Mouse (Mus musculus) hindbrain, embryonic 16.5 days (tissue): ENCODE measurements around the gene Arsb. TPM values are rescaled to one million over a fixed set of nuclear protein-coding genes. Genes with fewer than 3 reads are reported as not detected.
A peak's percentile ranks its signal among the peaks of the same experiment; 100 is the strongest.

Experiments used
- ATAC-seq: fragments of 200-750 bp; cut with Nextera tagmentation; 2 replicates; pipeline ENCODE4 v1.8.0; 2017; ENCODE audit warnings: moderate TSS enrichment, moderate library complexity
- H3K27ac ChIP-seq: fragments of 300-500 bp; sonication (generic); 2 replicates; pipeline ENCODE4 v1.5.1; 2014; ENCODE audit warnings: low read depth, mild to moderate bottlenecking, control low read depth, low read length, moderate library complexity
- H3K27me3 ChIP-seq: fragments of 300-500 bp; sonication (generic); replicated peaks from 2 replicates; pipeline ENCODE4 v1.6.1; 2014; ENCODE audit warnings: low read length; ENCODE audit not compliant: control insufficient read depth, insufficient read depth
- H3K36me3 ChIP-seq: fragments of 300-500 bp; sonication (generic); 2 replicates; pipeline ENCODE4 v1.6.1; 2014; ENCODE audit warnings: mild to moderate bottlenecking, low read length, moderate library complexity, mixed read lengths; ENCODE audit not compliant: control insufficient read depth, insufficient read depth
- H3K4me1 ChIP-seq: fragments of 300-500 bp; sonication (generic); 2 replicates; pipeline ENCODE4 v1.6.1; 2014; ENCODE audit warnings: low read depth, low read length; ENCODE audit not compliant: control insufficient read depth, insufficient read depth
- H3K4me2 ChIP-seq: fragments of 300-500 bp; sonication (generic); 2 replicates; pipeline ENCODE4 v1.6.1; 2014; ENCODE audit warnings: mild to moderate bottlenecking, low read length, control low read depth, moderate library complexity
- H3K4me3 ChIP-seq: fragments of 300-500 bp; sonication (generic); 2 replicates; pipeline ENCODE4 v1.5.1; 2014; ENCODE audit warnings: mild to moderate bottlenecking, low read length, control low read depth, moderate library complexity
- H3K9ac ChIP-seq: fragments of 300-500 bp; sonication (generic); 2 replicates; pipeline ENCODE4 v1.6.1; 2014; ENCODE audit warnings: low read depth, mild to moderate bottlenecking, control low read depth, low read length, moderate library complexity
- H3K9me3 ChIP-seq: fragments of 300-500 bp; sonication (generic); 2 replicates; pipeline ENCODE4 v1.6.1; 2014; ENCODE audit warnings: mild to moderate bottlenecking, low read length, moderate library complexity; ENCODE audit not compliant: control insufficient read depth
- WGBS: fragments of 180-500 bp; shearing (Covaris S2); extraction: QIAGEN DNeasy Blood & Tissue Kit; methylation state at CpG from one replicate; pipeline ENCODE4 v1.1.7; 2014; 5-methylcytosine and 5-hydroxymethylcytosine counted together
- polyA plus RNA-seq: library from polyadenylated mRNA; unstranded; fragments of >200 nt; fragmentation: Nextera tagmentation; extraction: Ambion mirVana; gene quantifications from 2 replicates; pipeline ENCODE4 v1.2.1, GENCODE M21; 2015

Gene Arsb
- polyA plus RNA-seq, 1 experiment from 2014 or later, result 12.1 TPM

DNA sequence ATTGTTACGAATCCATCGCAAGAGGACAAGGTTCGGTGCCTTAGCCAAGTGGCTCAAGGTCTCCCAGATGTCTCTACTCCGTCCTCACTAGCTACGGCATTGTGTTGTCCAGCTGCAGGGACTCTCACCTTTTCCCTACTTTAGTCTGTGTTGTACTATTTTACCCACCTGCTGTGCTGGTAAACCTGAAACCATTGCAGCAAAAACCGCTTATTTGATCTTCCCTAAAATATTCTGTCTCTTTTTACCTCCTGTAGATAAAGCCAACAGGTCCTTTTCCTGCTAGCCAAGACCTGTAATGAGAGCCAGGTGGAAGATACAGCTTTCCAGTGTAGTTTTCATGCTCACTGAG, 58.8 kb downstream of the Arsb start:
- H3K4me3 ChIP-seq, result no peak overlapping the region

DNA sequence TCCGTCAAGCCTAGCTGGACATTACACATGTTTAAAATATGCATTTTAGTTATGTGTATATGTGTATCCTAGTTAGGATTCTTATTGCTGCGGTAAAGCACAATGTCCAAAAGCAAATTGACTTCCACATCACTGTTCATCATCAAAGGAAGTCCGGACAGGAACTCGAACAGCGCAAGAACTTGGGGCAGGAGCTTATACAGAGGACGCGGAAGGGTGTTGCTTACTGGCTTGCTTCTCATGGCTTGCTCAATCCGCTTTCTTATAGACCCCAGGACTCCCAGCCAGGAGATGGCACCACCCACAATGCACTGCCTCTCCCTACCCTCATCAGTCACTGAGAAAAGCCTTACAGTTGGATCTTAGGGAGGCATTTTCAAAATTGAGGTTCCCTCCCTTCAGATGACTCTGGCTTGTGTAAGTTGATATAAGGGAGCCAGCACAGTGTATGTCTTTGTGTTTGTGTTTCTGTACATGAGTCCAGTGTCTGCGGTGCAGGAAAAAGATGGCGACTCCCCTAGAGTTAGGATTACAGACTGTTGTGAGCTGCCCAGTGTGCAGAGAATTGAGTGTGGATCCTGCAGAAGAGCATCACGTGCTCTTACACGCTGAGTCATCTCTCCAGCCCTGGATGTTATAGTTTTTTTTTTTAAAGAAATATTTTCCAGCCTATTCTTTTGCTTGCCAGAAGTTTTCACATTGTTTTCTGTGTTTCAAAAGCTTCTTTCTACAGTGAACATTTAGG, 66.2 kb downstream of the Arsb start:
- no peaks in the 10 kb centered on the region for H3K27me3 ChIP-seq
- peaks cover 9% of the 10 kb centered on the region for H3K4me1 ChIP-seq
- no peak overlapping the region for H3K4me3 ChIP-seq
- no peaks in the 10 kb centered on the region for H3K36me3 ChIP-seq
- 86% methylated on average over 12 of the region's 12 CpGs for WGBS
- H3K9me3 ChIP-seq, result 0 out of 2 replicates have a peak, but pooled peaks cover 4% of the 10 kb centered on the region
- H3K9ac ChIP-seq, result no peak overlapping the region
- ATAC-seq, result no peak
- H3K4me2 ChIP-seq, result no peak overlapping the region
- H3K27ac ChIP-seq, result no peak overlapping the region

More for the DNA sequence above, 58.8 kb downstream of the Arsb start:
- Histone ChIP-seq H3K4me1 (no peaks in the 10 kb centered on the region), H3K27ac (no peak overlapping the region), H3K27me3 (no peaks in the 10 kb centered on the region), H3K9me3 (0 out of 2 replicates have a peak, but pooled peaks cover 4% of the 10 kb centered on the region), H3K4me2 (no peak overlapping the region), H3K36me3 (no peaks in the 10 kb centered on the region), H3K9ac (no peak overlapping the region)
- 91% methylated on average over 6 of the region's 6 CpGs for WGBS
- ATAC-seq, result no peak

DNA sequence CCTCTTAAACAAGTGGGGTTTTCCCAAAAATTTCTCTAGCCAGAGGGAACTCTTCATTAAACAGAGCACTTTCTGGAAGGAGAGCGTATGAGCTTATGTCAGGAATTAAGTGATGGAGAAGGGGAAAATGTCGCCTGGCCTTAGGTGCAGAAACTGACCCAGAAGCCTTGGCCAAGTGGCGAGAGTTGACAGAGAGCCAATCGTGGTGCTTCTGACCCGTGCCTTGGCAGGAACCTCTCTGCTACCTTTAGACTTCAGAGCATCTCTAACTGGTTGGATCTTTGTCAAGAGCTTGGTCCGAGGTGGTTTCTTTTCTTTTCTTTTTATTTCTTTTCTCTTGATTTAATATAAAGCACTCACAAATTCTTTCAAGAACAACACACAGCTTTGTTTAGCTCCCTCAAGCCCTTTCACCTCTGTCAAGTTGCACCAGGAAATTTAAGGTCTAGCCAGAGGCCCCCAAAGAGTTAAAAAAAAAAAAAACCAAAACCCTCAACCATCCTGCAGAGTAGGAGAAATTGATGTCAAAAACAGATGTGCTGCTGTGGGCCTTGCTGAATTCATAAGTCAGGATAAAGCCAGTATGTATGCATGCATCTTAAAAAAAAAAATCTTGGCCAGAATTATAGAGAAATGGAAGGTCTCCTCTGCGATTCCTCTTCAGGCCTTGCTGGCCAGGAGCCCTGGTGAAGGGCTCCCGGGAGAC, 67.2 kb downstream of the Arsb start:
- no peak overlapping the region for H3K4me2 ChIP-seq
- peak overlapping the region; percentile 76 for H3K27ac ChIP-seq
- H3K4me1 ChIP-seq, result peaks cover 9% of the 10 kb centered on the region
- no peak overlapping the region; the same call in 1 of the 2 replicates for H3K9ac ChIP-seq
- H3K4me3 ChIP-seq, result no peak overlapping the region
- 46% methylated on average over 8 of the region's 8 CpGs for WGBS
- 0 out of 2 replicates have a peak, but pooled peaks cover 4% of the 10 kb centered on the region for H3K9me3 ChIP-seq
- H3K27me3 ChIP-seq, result no peaks in the 10 kb centered on the region
- ATAC-seq, result no peak
- no peaks in the 10 kb centered on the region for H3K36me3 ChIP-seq

DNA sequence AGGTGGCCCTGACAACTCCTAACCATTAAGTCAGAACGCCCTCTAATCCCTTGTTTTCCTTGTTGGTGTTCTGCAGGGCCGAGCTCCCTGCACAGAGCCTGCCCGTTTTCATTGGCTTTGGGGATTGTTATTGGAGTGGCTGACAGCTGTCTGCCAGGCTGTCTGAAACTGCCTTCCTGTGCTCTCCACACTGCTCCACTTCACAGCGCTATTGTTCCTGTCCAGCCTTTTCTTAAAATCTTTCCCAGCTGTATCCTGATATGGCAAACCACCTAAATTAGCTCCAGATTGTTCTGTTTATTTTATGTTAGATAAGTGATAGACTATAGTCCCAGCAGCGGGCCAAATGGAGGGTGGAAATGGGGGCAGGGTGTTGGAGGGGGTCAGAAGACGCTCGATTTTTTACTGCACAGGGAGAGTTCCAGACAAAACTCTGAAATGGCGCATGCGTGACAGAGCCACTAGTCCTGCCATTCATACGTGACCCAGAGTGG, 67.8 kb downstream of the Arsb start:
- H3K9ac ChIP-seq, result no peak overlapping the region; the same call in 1 of the 2 replicates
- ATAC-seq, result peak; percentile 87

DNA sequence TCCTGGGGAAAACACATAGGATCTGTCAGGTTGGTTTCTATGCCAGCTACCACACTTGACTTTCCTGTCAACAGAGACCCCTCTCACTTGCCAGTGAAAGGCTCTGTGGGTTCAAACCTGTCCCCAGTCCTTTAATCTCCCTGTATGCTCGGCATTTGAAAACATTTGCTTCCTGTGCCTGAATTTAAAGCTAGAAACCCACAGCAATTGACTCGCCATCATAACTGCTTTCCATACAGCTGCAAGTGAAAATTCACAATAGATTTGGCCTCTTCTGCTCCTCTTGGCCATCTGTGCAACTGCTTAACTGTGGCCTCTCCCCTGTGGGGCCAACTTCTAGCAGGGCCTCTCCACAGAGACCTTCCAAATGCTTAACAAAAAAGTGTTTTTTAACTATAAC, 68.3 kb downstream of the Arsb start:
- H3K9ac ChIP-seq, result no peak overlapping the region
- H3K4me2 ChIP-seq, result no peak overlapping the region
- peak overlapping the region; percentile 52; the same call in 1 of the 2 replicates for H3K27ac ChIP-seq
- no peak for ATAC-seq
- H3K4me1 ChIP-seq, result peaks cover 9% of the 10 kb centered on the region
- 38% methylated on average over 2 of the region's 2 CpGs for WGBS
- H3K4me3 ChIP-seq, result no peak overlapping the region
- no peaks in the 10 kb centered on the region for H3K9me3 ChIP-seq
- H3K27me3 ChIP-seq, result no peaks in the 10 kb centered on the region
- H3K36me3 ChIP-seq, result no peaks in the 10 kb centered on the region

More for the DNA sequence above, 67.8 kb downstream of the Arsb start:
- Histone ChIP-seq H3K27ac (peak overlapping the region; percentile 76), H3K4me3 (no peak overlapping the region), H3K36me3 (no peaks in the 10 kb centered on the region), H3K4me2 (no peak overlapping the region), H3K9me3 (no peaks in the 10 kb centered on the region), H3K4me1 (peaks cover 9% of the 10 kb centered on the region), H3K27me3 (no peaks in the 10 kb centered on the region)
- 41% methylated on average over 10 of the region's 10 CpGs for WGBS

DNA sequence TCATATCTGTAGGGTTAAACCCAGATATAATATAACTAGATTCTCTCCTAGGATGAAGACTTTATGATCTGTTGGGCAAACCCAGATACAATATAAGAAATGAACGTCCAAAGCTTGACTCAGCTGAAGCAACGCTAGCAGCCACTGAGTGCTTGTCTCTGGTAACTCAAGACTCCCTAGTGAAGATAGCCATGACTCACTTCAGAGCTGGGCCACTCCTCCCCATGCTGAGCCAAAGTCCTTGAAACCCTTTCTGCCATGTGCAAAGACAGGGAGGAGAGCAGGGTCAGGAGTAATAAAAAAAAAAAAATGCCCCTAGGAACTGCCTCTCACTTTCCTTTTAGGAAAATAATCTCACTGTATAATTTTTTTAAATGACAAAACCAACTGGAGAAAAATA, 68.7 kb downstream of the Arsb start:
- Histone ChIP-seq H3K9ac (no peak overlapping the region), H3K4me1 (peaks cover 9% of the 10 kb centered on the region), H3K4me3 (no peak overlapping the region), H3K36me3 (no peaks in the 10 kb centered on the region), H3K9me3 (no peaks in the 10 kb centered on the region), H3K27ac (no peak overlapping the region), H3K4me2 (no peak overlapping the region), H3K27me3 (no peaks in the 10 kb centered on the region)
- 73% methylated on average over 2 of the region's 2 CpGs for WGBS
- no peak for ATAC-seq

DNA sequence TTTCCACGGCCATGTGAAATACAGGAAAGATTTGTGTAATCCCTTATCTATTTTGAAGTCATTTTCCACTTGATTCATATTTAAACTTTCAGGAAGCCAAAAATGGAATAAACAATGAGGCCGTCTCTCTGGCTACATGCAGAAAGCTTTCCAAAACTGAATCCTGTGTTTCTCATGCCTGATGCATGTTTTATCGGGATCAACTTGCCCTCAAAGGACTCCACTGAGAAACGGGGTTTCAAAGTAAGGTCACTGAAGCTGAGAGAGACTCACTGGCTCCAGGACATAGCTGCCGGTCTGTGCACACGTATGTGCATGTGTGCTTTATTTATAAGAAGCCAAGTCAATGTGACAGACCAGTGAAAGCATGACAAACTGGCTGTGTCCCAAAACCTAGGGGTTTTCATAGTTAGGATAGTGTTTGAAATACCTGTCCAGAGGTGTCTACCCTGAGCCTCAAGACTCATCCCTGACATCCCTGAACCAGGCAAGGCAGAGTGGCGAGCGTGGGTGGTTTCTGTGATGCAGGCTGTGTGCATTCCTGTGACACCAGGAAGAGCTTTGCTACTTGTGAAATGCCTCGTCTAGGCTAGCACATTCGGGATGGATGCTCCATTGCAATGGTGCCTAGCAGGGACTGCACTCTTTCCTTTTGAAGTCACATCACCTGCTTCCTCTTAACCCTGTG, 75.5 kb downstream of the Arsb start:
- Histone ChIP-seq H3K9me3 (no peaks in the 10 kb centered on the region), H3K9ac (no peak overlapping the region), H3K4me3 (no peak overlapping the region), H3K4me1 (no peaks in the 10 kb centered on the region), H3K27ac (no peak overlapping the region), H3K27me3 (no peaks in the 10 kb centered on the region), H3K4me2 (no peak overlapping the region), H3K36me3 (no peaks in the 10 kb centered on the region)
- ATAC-seq, result no peak
- WGBS, result 85% methylated on average over 10 of the region's 10 CpGs

DNA sequence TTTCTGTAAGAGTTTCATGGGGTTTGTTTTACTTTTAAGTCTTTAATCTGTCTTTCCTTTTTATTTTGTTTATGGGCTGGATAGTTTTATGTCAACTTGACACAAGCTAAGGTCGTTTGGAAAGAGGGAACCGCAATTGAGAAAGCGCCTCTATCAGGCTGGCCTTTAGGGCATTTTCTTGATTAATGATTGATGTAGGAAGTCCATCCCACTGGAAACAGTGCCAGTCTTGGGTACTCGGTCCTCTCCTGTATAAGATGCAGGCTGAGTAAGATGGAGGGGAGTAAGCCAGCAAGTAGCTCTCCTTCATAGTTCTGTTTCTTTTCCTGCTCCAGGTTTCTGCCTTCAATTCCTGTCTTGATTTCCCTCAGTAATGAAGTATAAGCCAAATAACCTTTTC, 76.2 kb downstream of the Arsb start:
- ATAC-seq, result no peak
- Histone ChIP-seq H3K27me3 (no peaks in the 10 kb centered on the region), H3K9me3 (no peaks in the 10 kb centered on the region), H3K36me3 (no peaks in the 10 kb centered on the region), H3K4me3 (no peak overlapping the region), H3K4me1 (no peaks in the 10 kb centered on the region), H3K4me2 (no peak overlapping the region), H3K27ac (no peak overlapping the region), H3K9ac (no peak overlapping the region)
- WGBS, result 65% methylated on average over 4 of the region's 4 CpGs

DNA sequence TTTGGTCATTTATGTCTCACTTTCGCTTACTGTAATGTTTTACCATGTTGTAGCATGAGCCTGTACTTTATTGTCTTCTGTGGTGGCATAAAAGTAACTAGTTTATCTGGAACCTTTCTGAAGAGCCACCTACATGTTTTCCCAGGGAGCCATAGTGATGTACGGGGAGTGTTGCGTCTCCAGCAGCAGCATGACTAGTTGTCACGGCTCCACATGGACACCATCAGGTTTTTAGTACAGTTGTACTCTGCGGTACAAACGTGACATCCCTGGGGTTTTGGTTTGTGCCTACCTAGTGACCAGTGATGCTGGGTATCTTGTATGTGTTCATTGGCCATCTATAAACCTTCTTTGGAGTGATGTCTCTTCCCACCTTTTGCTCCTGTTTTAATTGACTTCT, 77.2 kb downstream of the Arsb start:
- no peak for ATAC-seq
- Histone ChIP-seq H3K27me3 (no peaks in the 10 kb centered on the region), H3K27ac (no peak overlapping the region), H3K9ac (no peak overlapping the region), H3K4me1 (no peaks in the 10 kb centered on the region), H3K36me3 (no peaks in the 10 kb centered on the region), H3K9me3 (no peaks in the 10 kb centered on the region), H3K4me2 (no peak overlapping the region), H3K4me3 (no peak overlapping the region)
- 83% methylated on average over 6 of the region's 6 CpGs for WGBS
